Mouse (Mus musculus): ENCODE results near the gene Prx.

DNA sequence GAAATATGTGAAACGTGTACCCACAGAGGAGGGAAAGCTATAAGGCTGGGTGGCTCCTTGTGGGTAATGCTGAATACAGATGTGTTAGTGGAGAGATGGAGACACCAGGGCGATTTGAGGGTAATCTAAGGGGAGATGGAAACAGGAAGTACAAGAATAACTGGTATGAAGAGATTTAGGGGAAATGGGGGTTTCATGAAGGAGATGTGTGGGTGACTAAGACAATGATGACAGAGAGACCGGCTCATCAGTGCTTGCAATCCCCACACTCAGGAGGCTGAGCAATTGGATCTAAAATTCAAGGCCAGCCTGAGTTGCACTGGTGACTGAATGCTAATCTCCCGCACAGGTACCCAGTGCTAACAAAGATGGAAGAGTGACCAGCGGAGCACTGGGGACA, 52.9 kb downstream of the Prx start:
- TF ChIP-seq CTCF (IDR thresholded peaks at IDR 0.05; ENCODE audit: borderline replicate concordance, control insufficient read depth, extremely low read depth, insufficient read depth, low read length, poor library complexity) (no peak), POLR2A (IDR thresholded peaks at IDR 0.05; ENCODE audit: control insufficient read depth, extremely low read depth, insufficient read depth, low read length, poor library complexity) (no peak)

Data from thymus, adult 2 months (tissue).